Mouse (Mus musculus): ENCODE measurements at regions not wholly inside any gene's neighbourhood (a gene's known extent, or its start where the extent isn't known, plus 50 kb on each side); places are given as distances from the start of the nearest gene placed in this dataset.
A peak's percentile ranks its signal among the peaks of the same experiment; 100 is the strongest.

GRCm38 (mm10) chr12:109950632-109951031 is 328.2 kb upstream of the Dio3 start:
- no peak for ATAC-seq (replicated peaks; ENCODE audit: poor library complexity)

- ATAC-seq (replicated peaks; ENCODE audit: poor library complexity): no peak
These were observed 327.4 kb upstream of the Dio3 start for GRCm38 (mm10) chr12:109951473-109951872.

- ATAC-seq (replicated peaks; ENCODE audit: poor library complexity): no peak
These were observed 326.9 kb upstream of the Dio3 start for GRCm38 (mm10) chr12:109951884-109952456.

- ATAC-seq (replicated peaks; ENCODE audit: poor library complexity): no peak
These were observed 325.9 kb upstream of the Dio3 start for GRCm38 (mm10) chr12:109952933-109953332.

- ATAC-seq (replicated peaks; ENCODE audit: poor library complexity): no peak
These were observed 321.6 kb upstream of the Dio3 start for GRCm38 (mm10) chr12:109957305-109957704.

GRCm38 (mm10) chr12:109958357-109959085 is 320.3 kb upstream of the Dio3 start:
- peak; percentile 81 for ATAC-seq (replicated peaks; ENCODE audit: poor library complexity)

- ATAC-seq (replicated peaks; ENCODE audit: poor library complexity): no peak
These were observed 312.1 kb upstream of the Dio3 start for GRCm38 (mm10) chr12:109966776-109967175.

- no peak for ATAC-seq (replicated peaks; ENCODE audit: poor library complexity)
These were observed 310.6 kb upstream of the Dio3 start for GRCm38 (mm10) chr12:109968303-109968702.

- peak; percentile 84 for ATAC-seq (replicated peaks; ENCODE audit: poor library complexity)
These were observed 307.4 kb upstream of the Dio3 start for GRCm38 (mm10) chr12:109971508-109971907.

GRCm38 (mm10) chr12:109972366-109973015 is 306.4 kb upstream of the Dio3 start:
- peak; percentile 45 for ATAC-seq (replicated peaks; ENCODE audit: poor library complexity)

GRCm38 (mm10) chr12:109973598-109973997 is 305.3 kb upstream of the Dio3 start:
- no peak for ATAC-seq (replicated peaks; ENCODE audit: poor library complexity)

GRCm38 (mm10) chr12:109975176-109975972 is 303.5 kb upstream of the Dio3 start:
- ATAC-seq (replicated peaks; ENCODE audit: poor library complexity): no peak

- ATAC-seq (replicated peaks; ENCODE audit: poor library complexity): no peak
These were observed 294.2 kb upstream of the Dio3 start for GRCm38 (mm10) chr12:109984651-109985050.

GRCm38 (mm10) chr12:109993410-109993809 is 285.5 kb upstream of the Dio3 start:
- no peak for ATAC-seq (replicated peaks; ENCODE audit: poor library complexity)

- 0 out of 2 replicates have a peak, but pooled peaks have one; percentile 42 for ATAC-seq (replicated peaks; ENCODE audit: poor library complexity)
These were observed 276.2 kb upstream of the Dio3 start for GRCm38 (mm10) chr12:110002717-110003116.

- ATAC-seq (replicated peaks; ENCODE audit: poor library complexity): peak; percentile 54; the same call in 1 of the 2 replicates
These were observed 269.7 kb upstream of the Dio3 start for GRCm38 (mm10) chr12:110009136-110009535.

GRCm38 (mm10) chr12:110020541-110021470 is 258.1 kb upstream of the Dio3 start:
- ATAC-seq (replicated peaks; ENCODE audit: poor library complexity): no peak

GRCm38 (mm10) chr12:110021690-110022089 is 257.2 kb upstream of the Dio3 start:
- ATAC-seq (replicated peaks; ENCODE audit: poor library complexity): no peak

- ATAC-seq (replicated peaks; ENCODE audit: poor library complexity): no peak
These were observed 256.2 kb upstream of the Dio3 start for GRCm38 (mm10) chr12:110022631-110023030.

All from megakaryocyte progenitor cell, adult 5-6 weeks (primary cell).